Mouse (Mus musculus): Measurements from ENCODE around the gene Prnp.
A peak's percentile ranks its signal among the peaks of the same experiment; 100 is the strongest.

Gene Prnp

DNA sequence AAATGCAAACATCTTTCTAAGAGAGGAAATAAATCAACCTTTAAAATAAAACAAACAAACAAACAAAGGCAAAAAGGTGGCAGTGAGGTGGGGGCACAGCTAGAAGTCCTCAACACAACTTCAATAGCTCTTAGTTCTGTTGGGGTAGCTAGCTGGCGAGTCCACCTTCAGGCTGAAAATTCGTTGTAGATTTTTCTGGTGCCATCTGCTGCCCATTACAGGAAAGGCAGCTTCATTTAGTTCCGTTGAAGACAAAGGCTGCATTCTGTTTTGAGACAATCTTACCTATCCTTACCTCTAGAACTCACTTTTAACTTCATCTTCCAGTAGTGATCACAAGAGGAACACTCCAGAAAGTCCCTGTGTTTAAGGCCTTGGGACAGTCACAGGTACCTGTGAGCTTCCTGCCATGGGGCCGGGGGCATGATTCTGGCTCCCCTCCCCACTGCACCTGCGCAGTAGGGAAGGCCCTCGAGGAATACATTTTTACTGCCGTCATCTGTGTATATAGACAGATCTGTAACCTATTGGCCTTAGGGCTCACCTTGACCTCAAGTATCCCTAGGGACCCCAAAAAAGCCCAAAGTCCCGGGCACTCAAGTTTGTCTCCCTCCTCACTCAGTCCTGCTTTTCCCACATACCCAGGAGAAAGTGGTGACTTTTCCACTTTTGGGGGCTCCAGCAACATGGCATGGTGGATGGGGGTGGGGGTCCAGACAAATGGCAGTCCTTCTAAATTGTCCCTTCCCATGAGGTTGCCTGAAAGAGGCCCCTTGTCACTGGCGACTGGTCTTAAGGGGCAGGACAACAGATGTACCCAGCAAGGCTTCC lies 40.3 kb downstream of the Prnp start:
- peak; percentile 82 for DNase-seq (ENCODE audit: low read depth)

GRCm38 (mm10) chr2:131950598-131951095 lies 40.9 kb downstream of the Prnp start, which contains the start of gene Prnd:
Gene Prnd (plus strand): TSS chr2:131950861.
- DNase-seq (ENCODE audit: low read depth) = no peak

GRCm38 (mm10) chr2:131952456-131952855 lies 42.7 kb downstream of the Prnp start:
- peak; percentile 32 for DNase-seq (ENCODE audit: low read depth)

DNA sequence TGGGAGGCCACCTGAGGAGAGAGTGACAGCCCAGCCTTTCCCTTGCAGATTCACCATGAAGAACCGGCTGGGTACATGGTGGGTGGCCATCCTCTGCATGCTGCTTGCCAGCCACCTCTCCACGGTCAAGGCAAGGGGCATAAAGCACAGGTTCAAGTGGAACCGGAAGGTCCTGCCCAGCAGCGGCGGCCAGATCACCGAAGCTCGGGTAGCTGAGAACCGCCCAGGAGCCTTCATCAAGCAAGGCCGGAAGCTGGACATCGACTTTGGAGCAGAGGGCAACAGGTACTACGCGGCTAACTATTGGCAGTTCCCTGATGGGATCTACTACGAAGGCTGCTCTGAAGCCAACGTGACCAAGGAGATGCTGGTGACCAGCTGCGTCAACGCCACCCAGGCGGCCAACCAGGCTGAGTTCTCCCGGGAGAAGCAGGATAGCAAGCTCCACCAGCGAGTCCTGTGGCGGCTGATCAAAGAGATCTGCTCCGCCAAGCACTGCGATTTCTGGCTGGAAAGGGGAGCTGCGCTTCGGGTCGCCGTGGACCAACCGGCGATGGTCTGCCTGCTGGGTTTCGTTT lies 43.3 kb downstream of the Prnp start:
- DNase-seq (ENCODE audit: low read depth) = no peak

DNA sequence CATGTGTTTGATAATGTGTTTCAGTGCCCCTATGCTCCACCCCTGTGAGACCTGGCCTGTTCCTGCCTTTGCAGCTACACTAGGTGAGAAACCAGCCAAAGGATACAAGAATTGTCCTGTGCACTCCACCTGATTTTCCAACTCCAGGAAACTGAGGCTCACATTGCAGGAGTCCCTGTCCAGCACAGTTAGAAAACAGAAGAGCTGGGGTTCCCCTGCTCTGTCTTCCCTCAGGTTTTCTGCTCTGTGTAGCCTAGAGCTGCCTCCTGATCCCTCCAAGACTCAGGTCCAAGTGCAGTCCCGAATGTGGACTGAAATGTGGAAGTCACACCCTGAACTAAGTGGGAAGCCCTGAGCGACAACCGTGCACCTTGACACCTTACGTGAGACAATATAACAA lies 44.0 kb downstream of the Prnp start:
- no peak for DNase-seq (ENCODE audit: low read depth)

GRCm38 (mm10) chr2:131954835-131955234 lies 45.1 kb downstream of the Prnp start:
- no peak for DNase-seq (ENCODE audit: low read depth)

GRCm38 (mm10) chr2:131955264-131955663 lies 45.5 kb downstream of the Prnp start:
- DNase-seq (ENCODE audit: low read depth) = no peak

DNA sequence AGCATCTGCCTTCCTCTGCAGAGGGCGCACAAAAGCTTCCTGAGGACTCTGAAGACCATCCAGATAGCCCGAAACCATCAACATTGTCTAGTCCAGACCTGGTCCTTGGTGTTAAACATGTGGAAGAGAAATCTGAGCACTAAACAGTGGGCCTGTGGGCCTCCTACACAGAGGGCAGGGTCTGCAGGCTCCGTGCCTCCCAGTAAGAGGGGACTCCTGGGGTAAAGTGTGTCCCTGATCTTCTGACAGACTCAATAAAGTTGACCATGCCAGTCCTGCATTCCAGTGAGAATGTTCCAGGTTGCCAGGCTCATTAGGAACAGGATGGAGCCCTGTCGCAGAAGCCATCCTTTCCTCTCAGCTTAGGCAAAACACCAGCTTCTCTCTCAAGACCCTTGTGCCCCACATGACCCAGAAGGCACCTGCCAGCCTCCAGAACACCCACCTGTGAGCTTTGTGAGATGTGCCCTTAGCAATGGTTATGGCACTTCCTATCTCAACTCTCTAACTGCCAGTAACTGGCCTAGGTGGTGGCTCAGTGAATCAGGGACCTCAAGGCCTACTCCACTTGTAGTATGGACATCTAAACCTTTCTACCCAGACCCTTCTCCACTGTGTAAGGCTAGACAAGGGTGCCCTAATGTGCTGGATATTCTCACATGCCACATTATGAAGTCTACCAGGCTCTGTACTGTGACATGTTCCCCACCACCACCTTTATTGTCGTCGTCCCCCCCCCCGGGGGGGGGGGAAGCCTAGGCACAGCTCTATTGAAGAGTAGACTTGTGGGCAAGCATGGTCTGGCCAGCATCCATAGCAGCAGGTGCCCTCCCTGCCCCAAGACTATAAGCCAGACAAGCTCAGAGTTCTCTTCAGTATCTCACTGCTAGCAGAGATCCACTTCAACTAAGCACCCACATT lies 46.9 kb downstream of the Prnp start:
- DNase-seq (ENCODE audit: low read depth) = no peak

GRCm38 (mm10) chr2:131957731-131958222 lies 48.0 kb downstream of the Prnp start:
- peak; percentile 69 for DNase-seq (ENCODE audit: low read depth)

GRCm38 (mm10) chr2:131961671-131962070 lies 51.9 kb downstream of the Prnp start:
- DNase-seq (ENCODE audit: low read depth) = no peak

GRCm38 (mm10) chr2:131970597-131970996 lies 60.9 kb downstream of the Prnp start:
- no peak for DNase-seq (ENCODE audit: low read depth)

DNA sequence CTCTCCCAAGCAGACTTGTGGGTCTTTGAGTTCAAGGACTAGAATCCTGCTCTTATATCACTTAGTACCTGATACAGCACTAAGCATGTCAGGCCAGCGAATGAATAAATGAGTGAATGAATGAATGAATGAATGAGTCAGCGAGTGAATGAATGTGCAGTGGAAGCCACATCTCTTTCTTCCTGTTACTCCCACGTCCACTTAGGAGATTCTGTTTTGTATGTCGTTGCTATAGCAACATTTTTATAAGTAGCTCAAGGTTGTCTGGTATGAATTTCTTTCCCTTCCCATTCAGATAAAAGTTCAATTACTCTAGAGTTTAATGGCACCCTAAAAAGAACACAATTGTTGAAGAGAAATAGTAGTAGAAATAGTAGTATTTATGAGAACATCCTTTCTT lies 61.4 kb downstream of the Prnp start:
- no peak for DNase-seq (ENCODE audit: low read depth)

DNA sequence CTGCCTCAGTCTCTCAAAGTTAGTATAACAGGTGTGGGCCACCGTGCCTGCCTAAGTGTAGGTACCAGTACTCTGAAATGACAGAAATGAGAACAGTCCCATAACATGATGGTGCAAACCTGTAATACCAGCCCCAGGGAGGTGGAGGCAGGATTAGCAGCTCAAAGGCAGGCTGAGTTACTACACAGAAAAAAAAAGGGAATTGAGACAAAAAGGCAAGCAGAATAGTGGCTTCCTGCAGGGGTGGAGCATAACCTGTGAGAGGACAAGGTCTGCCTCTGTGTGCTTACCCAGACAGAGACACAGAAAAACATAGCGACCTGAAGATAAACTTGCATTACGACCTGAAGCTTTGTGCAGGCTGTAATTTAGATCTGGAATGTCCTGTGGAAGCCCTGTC lies 66.9 kb downstream of the Prnp start:
- DNase-seq (ENCODE audit: low read depth) = no peak

DNA sequence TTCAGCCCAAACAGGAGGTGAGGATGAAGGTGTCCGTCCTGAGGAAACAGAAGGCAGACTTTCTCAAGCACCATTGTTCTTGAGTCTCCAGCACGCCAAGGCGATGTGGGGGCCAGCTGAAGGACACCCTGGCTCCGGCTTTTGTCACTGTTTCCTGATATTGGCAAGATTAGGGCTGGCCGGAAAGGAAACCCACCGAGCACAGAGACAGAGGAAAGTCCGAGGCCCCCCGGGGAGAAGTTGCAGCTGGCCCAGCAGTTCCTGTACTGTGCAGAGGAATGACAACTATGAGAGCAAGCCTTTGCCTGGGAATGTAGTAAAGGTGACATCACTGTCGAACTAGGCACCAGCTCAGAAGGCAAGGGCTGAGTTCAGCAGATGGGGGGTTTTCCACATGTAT lies 71.1 kb downstream of the Prnp start:
- DNase-seq (ENCODE audit: low read depth) = no peak

DNA sequence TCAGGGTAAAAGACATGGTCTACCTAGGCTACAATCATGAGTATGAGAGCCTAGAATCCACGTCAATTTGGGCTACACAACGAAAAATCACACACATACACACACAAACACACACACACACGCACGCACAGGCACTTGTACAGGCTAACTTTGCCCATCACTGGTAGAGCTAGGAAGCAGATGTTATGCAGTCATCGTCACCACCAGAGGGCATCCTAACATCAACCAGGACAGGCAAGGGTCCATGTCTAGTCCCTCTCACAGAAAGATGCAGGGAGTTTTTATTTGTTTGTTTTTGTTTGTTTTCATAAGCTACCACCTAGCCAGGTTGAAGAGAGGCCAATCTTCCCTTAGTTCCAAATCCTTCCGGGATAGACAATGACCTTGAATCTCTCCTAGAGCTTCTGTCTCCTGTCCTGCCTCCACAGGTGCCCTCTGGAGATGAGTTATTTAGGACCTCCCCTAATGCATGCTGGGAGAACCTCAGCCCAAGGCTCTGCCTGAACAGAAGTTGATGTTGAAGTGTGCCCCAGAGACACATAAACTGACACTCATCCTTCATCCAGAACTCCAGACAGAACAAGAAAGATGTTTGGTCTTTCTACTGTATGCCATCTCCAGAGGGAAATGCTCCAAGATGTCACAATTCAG lies 72.9 kb downstream of the Prnp start:
- peak; percentile 90 for DNase-seq (ENCODE audit: low read depth)

DNA sequence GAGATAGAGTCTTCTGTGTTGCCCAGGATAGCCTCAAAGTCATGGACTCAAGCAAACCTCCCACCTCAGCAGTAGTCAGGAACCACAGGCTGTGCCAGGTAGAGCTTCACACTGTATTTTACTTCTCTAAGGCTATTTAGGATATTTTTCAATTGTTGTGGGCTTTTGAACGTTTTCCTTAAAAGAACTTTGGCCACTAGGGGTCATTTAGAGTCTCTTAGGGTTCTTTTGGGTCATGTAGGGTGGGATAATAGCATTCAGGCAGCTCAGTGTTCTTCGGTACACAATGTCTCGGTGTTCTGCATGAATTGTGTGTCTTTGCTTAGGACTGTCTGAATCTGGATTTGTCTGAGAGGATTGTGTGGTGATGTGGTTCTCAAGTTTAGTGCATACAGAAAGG lies 78.2 kb downstream of the Prnp start:
- DNase-seq (ENCODE audit: low read depth) = no peak

All from NIH3T3 (cell line).